Mouse (Mus musculus) embryonic facial prominence, embryonic 11.5 days (tissue): ENCODE results near the gene Ddx59. TPM values are rescaled to one million over a fixed set of nuclear protein-coding genes. Genes with fewer than 3 reads are reported as not detected.
A peak's percentile ranks its signal among the peaks of the same experiment; 100 is the strongest.

ENCODE experiments used
- ATAC-seq: fragments of 200-750 bp; cut with Nextera tagmentation; replicated peaks from 2 replicates; pipeline ENCODE4 v1.8.0; 2017; ENCODE audit warnings: low read depth; ENCODE audit not compliant: insufficient number of reproducible peaks, low FRiP score, low TSS enrichment
- DNase-seq: peaks from one replicate; pipeline ENCODE4 v3.0.0-alpha.2; 2015; ENCODE audit warnings: low spot score
- H3K27ac ChIP-seq: fragments of 300-500 bp; sonication (generic); replicated peaks from 2 replicates; pipeline ENCODE4 v1.5.1; 2014; ENCODE audit warnings: mild to moderate bottlenecking, low read depth, low read length, control low read depth
- H3K27me3 ChIP-seq: fragments of 300-500 bp; sonication (generic); 2 replicates; pipeline ENCODE4 v1.6.1; 2014; ENCODE audit warnings: mild to moderate bottlenecking, low read length, moderate library complexity, mixed read lengths; ENCODE audit not compliant: control insufficient read depth, insufficient read depth
- H3K36me3 ChIP-seq: fragments of 300-500 bp; sonication (generic); replicated peaks from 2 replicates; pipeline ENCODE4 v1.6.1; 2014; ENCODE audit warnings: low read depth, mild to moderate bottlenecking, low read length, moderate library complexity, mixed read lengths; ENCODE audit not compliant: control insufficient read depth, insufficient read depth
- H3K4me1 ChIP-seq: fragments of 300-500 bp; sonication (generic); 2 replicates; pipeline ENCODE4 v1.6.1; 2014; ENCODE audit warnings: low read length, mixed read lengths; ENCODE audit not compliant: control insufficient read depth, insufficient read depth
- H3K4me2 ChIP-seq: fragments of 300-500 bp; sonication (generic); 2 replicates; pipeline ENCODE4 v1.6.1; 2014; ENCODE audit warnings: low read depth, mild to moderate bottlenecking, control low read depth, low read length, moderate library complexity
- H3K4me3 ChIP-seq: fragments of 300-500 bp; sonication (generic); 2 replicates; pipeline ENCODE4 v1.5.1; 2014; ENCODE audit warnings: low read depth, low read length, control low read depth
- H3K9ac ChIP-seq: fragments of 300-500 bp; sonication (generic); replicated peaks from 2 replicates; pipeline ENCODE4 v1.6.1; 2014; ENCODE audit warnings: mild to moderate bottlenecking, control low read depth, low read length
- H3K9me3 ChIP-seq: fragments of 300-500 bp; sonication (generic); replicated peaks from 2 replicates; pipeline ENCODE4 v1.6.1; 2016; ENCODE audit warnings: mild to moderate bottlenecking, low read length, inconsistent platforms, mixed read lengths; ENCODE audit not compliant: control insufficient read depth
- WGBS: fragments of 180-500 bp; shearing (Covaris S2); extraction: QIAGEN DNeasy Blood & Tissue Kit; methylation state at CpG from one replicate; pipeline ENCODE4 v1.1.7; 2014; 5-methylcytosine and 5-hydroxymethylcytosine counted together
- polyA plus RNA-seq: library from polyadenylated mRNA; unstranded; fragments of >200 nt; fragmentation: Nextera tagmentation; extraction: Ambion mirVana; gene quantifications from 2 replicates; pipeline ENCODE4 v1.2.1, GENCODE M21; 2014

Gene Ddx59
- polyA plus RNA-seq, result 19.9 and 21.0 TPM in 2 replicates

- Histone ChIP-seq H3K27me3 (no peaks in the 10 kb centered on the region), H3K9ac (peak within 1 kb of the TSS; percentile 90), H3K27ac (peak within 1 kb of the TSS; percentile 93), H3K4me1 (no peaks in the 10 kb centered on the region), H3K9me3 (no peaks in the 10 kb centered on the region), H3K4me3 (peak within 1 kb of the TSS; percentile 73), H3K4me2 (peak within 1 kb of the TSS; percentile 50), H3K36me3 (no peaks in the 10 kb centered on the region)
- DNase-seq (peak; percentile 96), ATAC-seq (peak; percentile 99)
- WGBS, result 4% methylated on average over 68 of the region's 78 CpGs
These were observed at the start of gene Ddx59 for GRCm38 (mm10) chr1:136414798-136415755. Ddx59 (plus strand) TSS chr1:136415271.

- WGBS, result 82% methylated on average over 3 of the region's 3 CpGs
- DNase-seq (no peak), ATAC-seq (no peak)
- H3K36me3 ChIP-seq, result no peaks in the 10 kb centered on the region
- no peaks in the 10 kb centered on the region for H3K27me3 ChIP-seq
- H3K4me1 ChIP-seq, result no peaks in the 10 kb centered on the region
- H3K9ac ChIP-seq, result no peak overlapping the region
- H3K4me2 ChIP-seq, result no peak overlapping the region
- no peak overlapping the region for H3K4me3 ChIP-seq
- H3K9me3 ChIP-seq, result no peaks in the 10 kb centered on the region
- no peak overlapping the region for H3K27ac ChIP-seq
These were observed 49.1 kb upstream of the Ddx59 start for GRCm38 (mm10) chr1:136365986-136366385.

GRCm38 (mm10) chr1:136379261-136379660 lies 35.8 kb upstream of the Ddx59 start:
- H3K4me1 ChIP-seq, result no peaks in the 10 kb centered on the region
- no peaks in the 10 kb centered on the region for H3K36me3 ChIP-seq
- no peaks in the 10 kb centered on the region for H3K27me3 ChIP-seq
- 86% methylated on average over 7 of the region's 7 CpGs for WGBS
- H3K9ac ChIP-seq, result no peak overlapping the region
- no peaks in the 10 kb centered on the region for H3K9me3 ChIP-seq
- ATAC-seq, result no peak
- no peak overlapping the region for H3K4me3 ChIP-seq
- no peak for DNase-seq
- H3K4me2 ChIP-seq, result no peak overlapping the region
- H3K27ac ChIP-seq, result no peak overlapping the region

GRCm38 (mm10) chr1:136380161-136380560 lies 34.9 kb upstream of the Ddx59 start:
- DNase-seq (no peak), ATAC-seq (no peak)
- H3K4me1 ChIP-seq, result no peaks in the 10 kb centered on the region
- no peak overlapping the region for H3K27ac ChIP-seq
- no peaks in the 10 kb centered on the region for H3K9me3 ChIP-seq
- H3K36me3 ChIP-seq, result no peaks in the 10 kb centered on the region
- H3K27me3 ChIP-seq, result no peaks in the 10 kb centered on the region
- H3K4me2 ChIP-seq, result no peak overlapping the region
- whole genome bisulfite sequencing, result 87% methylated on average over 4 of the region's 4 CpGs
- H3K4me3 ChIP-seq, result no peak overlapping the region
- no peak overlapping the region for H3K9ac ChIP-seq

- H3K9ac ChIP-seq, result no peak overlapping the region
- no peak overlapping the region for H3K4me3 ChIP-seq
- H3K4me2 ChIP-seq, result no peak overlapping the region
- no peaks in the 10 kb centered on the region for H3K27me3 ChIP-seq
- no peaks in the 10 kb centered on the region for H3K36me3 ChIP-seq
- no peak for DNase-seq
- H3K9me3 ChIP-seq, result no peaks in the 10 kb centered on the region
- 90% methylated on average over 8 of the region's 8 CpGs for WGBS
- H3K4me1 ChIP-seq, result no peaks in the 10 kb centered on the region
- no peak overlapping the region for H3K27ac ChIP-seq
- ATAC-seq, result no peak
These were observed 34.5 kb upstream of the Ddx59 start for GRCm38 (mm10) chr1:136380606-136381005.

- H3K4me2 ChIP-seq, result no peak overlapping the region
- 85% methylated on average over 6 of the region's 6 CpGs for WGBS
- no peaks in the 10 kb centered on the region for H3K36me3 ChIP-seq
- no peak for DNase-seq
- H3K9ac ChIP-seq, result no peak overlapping the region
- H3K4me3 ChIP-seq, result no peak overlapping the region
- H3K27ac ChIP-seq, result no peak overlapping the region
- H3K27me3 ChIP-seq, result no peaks in the 10 kb centered on the region
- no peak for ATAC-seq
- H3K9me3 ChIP-seq, result no peaks in the 10 kb centered on the region
- H3K4me1 ChIP-seq, result no peaks in the 10 kb centered on the region
These were observed 33.9 kb upstream of the Ddx59 start for GRCm38 (mm10) chr1:136381169-136381568.

- 78% methylated on average over 5 of the region's 5 CpGs for WGBS
These were observed 33.5 kb upstream of the Ddx59 start for GRCm38 (mm10) chr1:136381583-136381982.

GRCm38 (mm10) chr1:136386914-136387313 lies 28.2 kb upstream of the Ddx59 start:
- Histone ChIP-seq H3K9me3 (no peaks in the 10 kb centered on the region), H3K4me1 (no peaks in the 10 kb centered on the region), H3K27me3 (no peaks in the 10 kb centered on the region), H3K9ac (no peak overlapping the region), H3K4me2 (no peak overlapping the region), H3K4me3 (no peak overlapping the region), H3K36me3 (no peaks in the 10 kb centered on the region), H3K27ac (no peak overlapping the region)
- DNase-seq, result peak; percentile 30
- WGBS, result 28% methylated on average over 5 of the region's 6 CpGs
- ATAC-seq, result no peak

More at GRCm38 (mm10) chr1:136381583-136381982, 33.5 kb upstream of the Ddx59 start:
- Histone ChIP-seq H3K9ac (no peak overlapping the region), H3K27me3 (no peaks in the 10 kb centered on the region), H3K4me1 (no peaks in the 10 kb centered on the region), H3K27ac (no peak overlapping the region), H3K4me3 (no peak overlapping the region), H3K36me3 (no peaks in the 10 kb centered on the region), H3K4me2 (no peak overlapping the region), H3K9me3 (no peaks in the 10 kb centered on the region)
- DNase-seq (no peak), ATAC-seq (no peak)
